Mouse (Mus musculus): ENCODE results near the gene Ebf1. TPM values are rescaled to one million over a fixed set of nuclear protein-coding genes. Genes with fewer than 3 reads are reported as not detected.

Ebf1 gene
- polyA plus RNA-seq, 1 experiment from 2014 or later, result 113 TPM

DNA sequence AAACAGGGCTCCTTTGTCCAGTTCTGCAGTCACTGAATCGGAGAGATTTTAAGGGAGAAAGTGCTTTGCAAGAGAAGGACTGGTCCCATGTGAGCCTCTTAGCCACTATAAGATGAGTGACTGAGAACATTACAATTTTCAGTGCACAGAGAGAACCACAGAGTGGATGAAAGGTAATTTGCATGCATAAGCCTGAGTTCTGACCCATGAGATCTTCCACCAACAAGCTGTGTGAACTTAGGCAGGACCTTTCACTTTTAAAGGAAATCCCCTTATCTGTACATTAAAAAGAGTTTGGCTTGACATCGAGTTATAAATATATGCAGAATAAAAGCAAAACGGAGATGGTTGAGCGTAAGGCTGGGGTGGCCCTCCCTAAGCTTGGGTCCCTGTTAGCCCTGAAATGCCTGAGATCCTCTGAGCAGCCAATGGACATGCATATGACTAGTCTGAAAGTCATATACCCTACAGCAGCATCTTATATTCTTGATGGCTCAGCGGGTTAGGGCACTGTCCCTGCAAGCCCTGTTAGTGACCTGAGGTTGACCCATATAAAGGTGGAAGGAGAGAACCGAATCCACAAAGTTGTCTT lies 92.8 kb downstream of the Ebf1 start:
- Histone ChIP-seq H3K27ac (ENCODE audit: low read depth, low read length) (0 out of 2 replicates have a peak overlapping the region, but pooled peaks have one; percentile 14), H3K4me1 (ENCODE audit: control insufficient read depth, insufficient read depth, low read length) (0 out of 2 replicates have a peak, but pooled peaks cover 6% of the 10 kb centered on the region), H3K4me2 (ENCODE audit: low read depth) (no peak overlapping the region), H3K9ac (ENCODE audit: low read length) (no peak overlapping the region), H3K9me3 (ENCODE audit: control insufficient read depth, low read length) (no peaks in the 10 kb centered on the region), H3K4me3 (ENCODE audit: low read depth, low read length) (no peak overlapping the region), H3K36me3 (ENCODE audit: control insufficient read depth, insufficient read depth, low read length) (no peaks in the 10 kb centered on the region), H3K27me3 (ENCODE audit: control insufficient read depth, insufficient read depth, low read length) (no peaks in the 10 kb centered on the region)
- DNase-seq (ENCODE audit: low spot score) (no peak), ATAC-seq (ENCODE audit: insufficient read depth, low FRiP score, low TSS enrichment) (no peak)
- WGBS, result 76% methylated on average over 6 of the region's 6 CpGs

GRCm38 (mm10) chr11:44710861-44711260 lies 93.7 kb downstream of the Ebf1 start:
- DNase-seq (ENCODE audit: low spot score) (no peak), ATAC-seq (ENCODE audit: insufficient read depth, low FRiP score, low TSS enrichment) (no peak)
- Histone ChIP-seq H3K4me2 (ENCODE audit: low read depth) (no peak overlapping the region), H3K9me3 (ENCODE audit: control insufficient read depth, low read length) (no peaks in the 10 kb centered on the region), H3K4me1 (ENCODE audit: control insufficient read depth, insufficient read depth, low read length) (0 out of 2 replicates have a peak, but pooled peaks cover 6% of the 10 kb centered on the region), H3K27ac (ENCODE audit: low read depth, low read length) (no peak overlapping the region), H3K27me3 (ENCODE audit: control insufficient read depth, insufficient read depth, low read length) (no peaks in the 10 kb centered on the region), H3K9ac (ENCODE audit: low read length) (no peak overlapping the region), H3K36me3 (ENCODE audit: control insufficient read depth, insufficient read depth, low read length) (no peaks in the 10 kb centered on the region), H3K4me3 (ENCODE audit: low read depth, low read length) (no peak overlapping the region)

DNA sequence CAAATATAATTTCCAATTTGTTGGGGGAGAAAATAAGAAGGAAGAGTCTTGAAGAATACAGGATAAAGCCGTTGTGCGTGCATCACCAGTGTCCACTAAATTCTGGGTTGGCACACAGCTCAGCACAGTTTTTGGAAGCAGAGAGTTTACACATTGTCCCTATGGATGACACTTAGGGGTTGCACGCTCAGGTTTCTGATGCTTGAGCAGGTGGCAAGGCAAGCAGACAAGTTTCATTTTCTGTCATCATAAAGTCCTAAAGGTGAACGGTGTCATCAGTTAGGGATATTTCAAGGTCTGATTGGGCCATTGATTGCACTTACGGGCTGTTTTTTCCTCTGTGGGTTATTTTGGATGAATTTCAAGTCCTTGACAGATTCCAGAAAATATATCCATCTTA lies 97.1 kb downstream of the Ebf1 start:
- no peaks in the 10 kb centered on the region for H3K36me3 ChIP-seq (ENCODE audit: control insufficient read depth, insufficient read depth, low read length)
- DNase-seq (ENCODE audit: low spot score) (no peak), ATAC-seq (ENCODE audit: insufficient read depth, low FRiP score, low TSS enrichment) (no peak)
- no peaks in the 10 kb centered on the region for H3K4me1 ChIP-seq (ENCODE audit: control insufficient read depth, insufficient read depth, low read length)
- 93% methylated on average over 5 of the region's 5 CpGs for WGBS
- H3K27me3 ChIP-seq (ENCODE audit: control insufficient read depth, insufficient read depth, low read length), result no peaks in the 10 kb centered on the region
- no peak overlapping the region for H3K27ac ChIP-seq (ENCODE audit: low read depth, low read length)
- H3K4me3 ChIP-seq (ENCODE audit: low read depth, low read length), result no peak overlapping the region
- no peak overlapping the region for H3K4me2 ChIP-seq (ENCODE audit: low read depth)
- no peak overlapping the region for H3K9ac ChIP-seq (ENCODE audit: low read length)
- H3K9me3 ChIP-seq (ENCODE audit: control insufficient read depth, low read length), result no peaks in the 10 kb centered on the region

GRCm38 (mm10) chr11:44715776-44716175 lies 98.7 kb downstream of the Ebf1 start:
- DNase-seq (ENCODE audit: low spot score) (no peak), ATAC-seq (ENCODE audit: insufficient read depth, low FRiP score, low TSS enrichment) (no peak)
- Histone ChIP-seq H3K9me3 (ENCODE audit: control insufficient read depth, low read length) (no peaks in the 10 kb centered on the region), H3K9ac (ENCODE audit: low read length) (no peak overlapping the region), H3K4me3 (ENCODE audit: low read depth, low read length) (no peak overlapping the region), H3K4me2 (ENCODE audit: low read depth) (no peak overlapping the region), H3K27me3 (ENCODE audit: control insufficient read depth, insufficient read depth, low read length) (no peaks in the 10 kb centered on the region), H3K27ac (ENCODE audit: low read depth, low read length) (no peak overlapping the region), H3K36me3 (ENCODE audit: control insufficient read depth, insufficient read depth, low read length) (no peaks in the 10 kb centered on the region), H3K4me1 (ENCODE audit: control insufficient read depth, insufficient read depth, low read length) (no peaks in the 10 kb centered on the region)
- 77% methylated on average over 4 of the region's 4 CpGs for WGBS

- Histone ChIP-seq H3K9me3 (ENCODE audit: control insufficient read depth, low read length) (no peaks in the 10 kb centered on the region), H3K4me1 (ENCODE audit: control insufficient read depth, insufficient read depth, low read length) (no peaks in the 10 kb centered on the region), H3K36me3 (ENCODE audit: control insufficient read depth, insufficient read depth, low read length) (no peaks in the 10 kb centered on the region), H3K4me3 (ENCODE audit: low read depth, low read length) (no peak overlapping the region), H3K27ac (ENCODE audit: low read depth, low read length) (no peak overlapping the region), H3K4me2 (ENCODE audit: low read depth) (no peak overlapping the region), H3K9ac (ENCODE audit: low read length) (no peak overlapping the region), H3K27me3 (ENCODE audit: control insufficient read depth, insufficient read depth, low read length) (no peaks in the 10 kb centered on the region)
- ATAC-seq (ENCODE audit: insufficient read depth, low FRiP score, low TSS enrichment) (no peak), DNase-seq (ENCODE audit: low spot score) (no peak)
- WGBS, result 50% methylated on average over 6 of the region's 6 CpGs
Observed at GRCm38 (mm10) chr11:44716928-44717327, 99.8 kb downstream of the Ebf1 start.

DNA sequence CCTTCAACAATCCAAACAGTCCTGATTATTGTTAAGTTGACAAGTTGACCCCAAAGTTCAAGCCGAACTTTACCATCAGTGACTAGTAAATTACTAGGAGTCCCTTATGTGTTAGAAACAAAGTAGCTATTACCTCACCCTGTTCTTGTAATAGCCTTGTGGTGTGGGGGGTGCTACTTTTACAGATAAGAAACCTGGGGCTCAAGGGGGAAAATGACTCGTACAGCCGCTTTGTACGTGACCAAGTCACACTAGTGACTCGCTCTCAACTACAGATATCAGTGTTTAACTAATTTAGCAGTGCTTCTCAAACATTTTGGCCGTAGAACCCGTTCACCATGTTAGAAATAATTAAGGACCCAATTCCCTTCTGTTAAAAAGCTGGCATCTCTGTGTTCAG lies 100.5 kb downstream of the Ebf1 start:
- WGBS, result 74% methylated on average over 7 of the region's 7 CpGs
- Histone ChIP-seq H3K4me3 (ENCODE audit: low read depth, low read length) (no peak overlapping the region), H3K4me1 (ENCODE audit: control insufficient read depth, insufficient read depth, low read length) (no peaks in the 10 kb centered on the region), H3K27ac (ENCODE audit: low read depth, low read length) (no peak overlapping the region), H3K4me2 (ENCODE audit: low read depth) (no peak overlapping the region), H3K27me3 (ENCODE audit: control insufficient read depth, insufficient read depth, low read length) (no peaks in the 10 kb centered on the region), H3K36me3 (ENCODE audit: control insufficient read depth, insufficient read depth, low read length) (no peaks in the 10 kb centered on the region), H3K9me3 (ENCODE audit: control insufficient read depth, low read length) (no peaks in the 10 kb centered on the region), H3K9ac (ENCODE audit: low read length) (no peak overlapping the region)
- no peak for DNase-seq (ENCODE audit: low spot score)
- ATAC-seq (ENCODE audit: insufficient read depth, low FRiP score, low TSS enrichment), result no peak

DNA sequence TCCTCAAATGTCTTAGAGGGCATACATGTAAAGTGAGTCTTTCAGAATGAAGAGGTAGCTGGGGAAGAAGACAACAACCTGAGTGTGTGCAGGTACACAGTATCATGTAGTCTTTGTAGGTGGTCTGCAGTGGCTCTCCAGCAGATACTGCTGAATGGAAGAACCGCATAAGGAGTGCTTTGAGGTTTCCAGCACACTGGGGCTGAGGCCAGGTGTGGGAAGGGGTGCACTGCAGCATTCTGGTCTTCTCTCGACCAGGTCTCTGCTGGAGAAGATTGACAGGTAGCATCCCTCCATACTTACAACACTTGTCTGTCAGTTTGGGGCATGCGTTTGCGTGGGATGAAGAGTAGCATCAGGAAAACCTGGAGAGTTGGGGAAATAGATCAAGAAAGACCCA lies 104.9 kb downstream of the Ebf1 start:
- no peak for ATAC-seq (ENCODE audit: insufficient read depth, low FRiP score, low TSS enrichment)
- H3K9me3 ChIP-seq (ENCODE audit: control insufficient read depth, low read length), result no peaks in the 10 kb centered on the region
- no peaks in the 10 kb centered on the region for H3K36me3 ChIP-seq (ENCODE audit: control insufficient read depth, insufficient read depth, low read length)
- DNase-seq (ENCODE audit: low spot score), result no peak
- no peaks in the 10 kb centered on the region for H3K4me1 ChIP-seq (ENCODE audit: control insufficient read depth, insufficient read depth, low read length)
- no peak overlapping the region for H3K4me3 ChIP-seq (ENCODE audit: low read depth, low read length)
- H3K9ac ChIP-seq (ENCODE audit: low read length), result no peak overlapping the region
- H3K27me3 ChIP-seq (ENCODE audit: control insufficient read depth, insufficient read depth, low read length), result no peaks in the 10 kb centered on the region
- WGBS, result 88% methylated on average over 4 of the region's 4 CpGs
- H3K27ac ChIP-seq (ENCODE audit: low read depth, low read length), result no peak overlapping the region
- no peak overlapping the region for H3K4me2 ChIP-seq (ENCODE audit: low read depth)

DNA sequence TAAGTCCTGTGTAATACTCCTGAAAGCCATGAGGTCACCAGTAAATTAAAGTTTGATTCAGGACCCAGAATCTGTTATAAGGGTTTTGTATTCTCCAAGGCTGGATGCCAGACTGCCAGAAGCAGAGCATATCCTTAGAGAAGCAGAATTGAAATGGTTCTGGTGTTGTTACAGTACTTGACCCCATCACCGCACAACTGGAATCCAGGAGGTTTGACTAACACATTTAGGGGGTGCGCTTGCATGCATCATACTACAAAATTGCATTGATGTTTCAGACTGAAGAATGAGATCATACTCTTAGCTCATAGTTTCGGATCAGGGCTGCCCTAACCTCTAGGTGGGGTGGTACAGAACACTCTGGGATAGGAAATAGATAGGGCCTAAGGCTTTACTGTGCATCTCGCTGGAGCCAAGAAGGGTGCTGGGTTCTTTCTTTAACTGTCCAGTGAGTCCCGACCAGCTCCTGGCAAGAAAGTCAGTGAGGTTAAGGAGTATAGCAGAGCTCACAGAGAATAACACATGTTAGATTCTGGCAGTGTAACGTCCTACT lies 106.9 kb downstream of the Ebf1 start:
- H3K36me3 ChIP-seq (ENCODE audit: control insufficient read depth, insufficient read depth, low read length), result no peaks in the 10 kb centered on the region
- DNase-seq (ENCODE audit: low spot score) (no peak), ATAC-seq (ENCODE audit: insufficient read depth, low FRiP score, low TSS enrichment) (no peak)
- no peak overlapping the region for H3K4me3 ChIP-seq (ENCODE audit: low read depth, low read length)
- no peaks in the 10 kb centered on the region for H3K27me3 ChIP-seq (ENCODE audit: control insufficient read depth, insufficient read depth, low read length)
- H3K9me3 ChIP-seq (ENCODE audit: control insufficient read depth, low read length), result no peaks in the 10 kb centered on the region
- H3K4me1 ChIP-seq (ENCODE audit: control insufficient read depth, insufficient read depth, low read length), result no peaks in the 10 kb centered on the region
- 88% methylated on average over 6 of the region's 6 CpGs for WGBS
- H3K9ac ChIP-seq (ENCODE audit: low read length), result no peak overlapping the region
- no peak overlapping the region for H3K27ac ChIP-seq (ENCODE audit: low read depth, low read length)
- H3K4me2 ChIP-seq (ENCODE audit: low read depth), result no peak overlapping the region

- Histone ChIP-seq H3K27ac (ENCODE audit: low read depth, low read length) (no peak overlapping the region), H3K36me3 (ENCODE audit: control insufficient read depth, insufficient read depth, low read length) (no peaks in the 10 kb centered on the region)
- no peak for ATAC-seq (ENCODE audit: insufficient read depth, low FRiP score, low TSS enrichment)
Observed at GRCm38 (mm10) chr11:44725732-44726131, 108.6 kb downstream of the Ebf1 start.

More at GRCm38 (mm10) chr11:44725732-44726131, 108.6 kb downstream of the Ebf1 start:
- Histone ChIP-seq H3K9me3 (ENCODE audit: control insufficient read depth, low read length) (no peaks in the 10 kb centered on the region), H3K27me3 (ENCODE audit: control insufficient read depth, insufficient read depth, low read length) (no peaks in the 10 kb centered on the region), H3K4me1 (ENCODE audit: control insufficient read depth, insufficient read depth, low read length) (peaks cover 4% of the 10 kb centered on the region; the same call in 1 of the 2 replicates), H3K9ac (ENCODE audit: low read length) (no peak overlapping the region), H3K4me3 (ENCODE audit: low read depth, low read length) (no peak overlapping the region), H3K4me2 (ENCODE audit: low read depth) (no peak overlapping the region)
- DNase-seq (ENCODE audit: low spot score), result no peak
- WGBS, result 89% methylated on average over 5 of the region's 5 CpGs
